Comparison of ENCODE assay signal across 8 mouse cellular contexts in the genomic region with DNA sequence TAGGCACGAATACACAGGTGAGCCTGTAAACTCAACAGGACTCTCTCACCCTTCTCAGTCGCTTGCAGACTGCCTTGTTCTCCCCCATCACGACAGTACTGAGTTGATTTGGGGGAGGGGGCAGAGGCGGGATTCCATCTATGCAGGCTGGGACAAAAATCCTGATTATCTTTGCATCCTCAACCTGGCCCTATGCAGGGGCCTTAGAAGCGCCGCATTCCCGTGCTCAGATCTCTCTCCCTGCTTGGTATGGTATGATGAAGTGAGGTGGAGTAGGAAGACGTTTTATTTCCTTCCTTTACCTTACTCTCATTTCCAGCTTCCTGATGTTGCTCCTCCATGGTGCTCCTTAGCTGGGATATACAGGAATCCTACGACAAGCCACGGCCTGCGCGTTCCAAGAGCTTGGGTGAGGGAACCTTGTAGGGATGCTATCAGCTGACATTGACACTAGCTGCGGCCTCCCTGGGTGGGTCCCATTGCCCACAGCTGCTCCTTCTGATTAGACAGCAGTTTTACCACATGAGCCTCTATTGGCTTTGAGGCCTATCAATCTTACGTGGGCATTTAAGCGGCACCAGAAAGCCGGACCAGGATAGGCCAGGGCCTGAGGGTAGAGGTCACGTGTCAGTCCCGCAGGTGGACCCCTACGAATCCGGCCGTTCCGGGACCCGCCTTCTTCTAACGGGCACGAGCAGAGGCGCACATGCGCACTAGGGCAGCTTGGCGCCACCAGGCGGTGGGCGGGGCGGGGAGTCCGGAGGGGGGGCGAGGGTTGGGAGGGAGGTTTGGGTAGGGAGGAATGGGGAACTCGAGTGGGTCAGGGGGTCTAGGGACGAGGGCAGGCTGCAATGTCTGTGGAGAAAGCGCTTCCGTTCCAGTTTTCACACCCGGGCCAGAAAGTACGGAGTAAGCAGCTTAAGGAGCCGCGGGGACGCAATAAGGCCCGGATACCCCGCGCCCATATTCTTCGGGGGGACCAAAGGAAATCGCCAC. TPM values are rescaled to one million over a fixed set of nuclear protein-coding genes. Genes with fewer than 3 reads are reported as not detected.
DNase-seq lines count a peak whose midpoint lies in the region; ATAC-seq and TF ChIP-seq lines count a peak whose summit lies in the region.

A gene (minus strand): TSS at position 508 of the 996 bp plus-strand sequence.

- 0 out of 2 replicates have a peak, but pooled peaks cover 6% of the 10 kb centered on the region for H3K4me1 ChIP-seq in embryonic facial prominence, embryonic 14.5 days (ENCODE audit: control insufficient read depth, insufficient read depth, low read length)
- peaks cover 6% of the 10 kb centered on the region for H3K4me1 ChIP-seq in heart, adult 2 months (ENCODE audit: control insufficient read depth, insufficient read depth, low read length)
- H3K4me1 ChIP-seq in limb, embryonic 14.5 days (ENCODE audit: control insufficient read depth, insufficient read depth, low read length): peaks cover 4% of the 10 kb centered on the region; the same call in 1 of the 2 replicates
- peaks cover 8% of the 10 kb centered on the region; the same call in 1 of the 2 replicates for H3K4me1 ChIP-seq in midbrain, postnatal 0 days (ENCODE audit: insufficient read depth, low read length)

- H3K36me3 ChIP-seq in embryonic facial prominence, embryonic 14.5 days (ENCODE audit: control insufficient read depth, insufficient read depth, low read length): no peaks in the 10 kb centered on the region
- H3K36me3 ChIP-seq in heart, adult 2 months (ENCODE audit: control insufficient read depth, insufficient read depth, low read length): no peaks in the 10 kb centered on the region
- H3K36me3 ChIP-seq in limb, embryonic 14.5 days (ENCODE audit: control insufficient read depth, insufficient read depth, low read length): no peaks in the 10 kb centered on the region
- H3K36me3 ChIP-seq in midbrain, postnatal 0 days (ENCODE audit: insufficient read depth, low read length): no peaks in the 10 kb centered on the region

- no peaks in the 10 kb centered on the region for H3K27me3 ChIP-seq in embryonic facial prominence, embryonic 14.5 days (replicated peaks; ENCODE audit: control insufficient read depth, insufficient read depth, low read length)
- H3K27me3 ChIP-seq in heart, adult 2 months (ENCODE audit: control insufficient read depth, insufficient read depth, low read length): no peaks in the 10 kb centered on the region
- H3K27me3 ChIP-seq in limb, embryonic 14.5 days (ENCODE audit: control insufficient read depth, insufficient read depth, low read length): no peaks in the 10 kb centered on the region
- no peaks in the 10 kb centered on the region for H3K27me3 ChIP-seq in midbrain, postnatal 0 days (ENCODE audit: insufficient read depth, low read length)

- peak; percentile 53 for TF ChIP-seq CTCF in heart, adult 2 months (IDR thresholded peaks at IDR 0.05)
- peak; percentile 57 for TF ChIP-seq CTCF in midbrain, postnatal 0 days (IDR thresholded peaks at IDR 0.05)

- WGBS in embryonic facial prominence, embryonic 14.5 days: 4% methylated on average over 45 of the region's 47 CpGs
- 1% methylated on average over 46 of the region's 47 CpGs for WGBS in heart, adult 2 months
- 3% methylated on average over 47 of the region's 47 CpGs for WGBS in limb, embryonic 14.5 days
- WGBS in midbrain, postnatal 0 days: 3% methylated on average over 46 of the region's 47 CpGs

- H3K9me3 ChIP-seq in embryonic facial prominence, embryonic 14.5 days (ENCODE audit: control insufficient read depth, low read length): peaks cover 11% of the 10 kb centered on the region
- no peaks in the 10 kb centered on the region; the same call in 1 of the 2 replicates for H3K9me3 ChIP-seq in limb, embryonic 14.5 days (ENCODE audit: control insufficient read depth, low read length)
- H3K9me3 ChIP-seq in midbrain, postnatal 0 days (ENCODE audit: low read length): no peaks in the 10 kb centered on the region

- 0 out of 2 replicates have a peak, but pooled peaks have one; percentile 14 for TF ChIP-seq EP300 in heart, adult 2 months (IDR thresholded peaks at IDR 0.05; ENCODE audit: insufficient read depth, low read depth, low read length)

- TF ChIP-seq POLR2A in heart, adult 2 months (IDR thresholded peaks at IDR 0.05; ENCODE audit: insufficient read depth, low read depth, low read length): peak; percentile 74
- TF ChIP-seq POLR2A in limb, embryonic 14.5 days (IDR thresholded peaks at IDR 0.05; ENCODE audit: borderline replicate concordance, extremely low read depth, insufficient read depth, insufficient read length): peak; percentile 30; the same call in 1 of the 2 replicates

- DNase-seq in 3134 (ENCODE audit: extremely low read depth, insufficient read length, low spot score): peak; percentile 90
- DNase-seq in adrenal gland, postnatal 4 days (ENCODE audit: low spot score in 2 of 2): peak; percentile 91 to 98
- DNase-seq in embryonic facial prominence, embryonic 14.5 days (ENCODE audit: low spot score): peak; percentile 99
- DNase-seq in heart, adult 2 months: peak; percentile 95 to 98
- peak; percentile 98 to 99 for DNase-seq in kidney, adult 8-10 months
- DNase-seq in limb, embryonic 14.5 days (ENCODE audit: low spot score): peak; percentile 97
- DNase-seq in midbrain, postnatal 0 days (ENCODE audit: low spot score): peak; percentile 100
- DNase-seq in spleen, postnatal 14 days (ENCODE audit: low spot score in 2 of 2): peak; percentile 94 to 95

- H3K9ac ChIP-seq in embryonic facial prominence, embryonic 14.5 days (ENCODE audit: low read depth, low read length): peak within 1 kb of the TSS; percentile 65
- H3K9ac ChIP-seq in heart, adult 2 months (ENCODE audit: low read depth, low read length): peak within 1 kb of the TSS; percentile 63
- peak within 1 kb of the TSS; percentile 56 for H3K9ac ChIP-seq in limb, embryonic 14.5 days (ENCODE audit: low read depth, low read length, severe bottlenecking)
- peak within 1 kb of the TSS; percentile 59 for H3K9ac ChIP-seq in midbrain, postnatal 0 days (replicated peaks; ENCODE audit: low read length, poor library complexity, severe bottlenecking)

- peak; percentile 99 for ATAC-seq in embryonic facial prominence, embryonic 14.5 days (ENCODE audit: low read depth)
- ATAC-seq in limb, embryonic 14.5 days (ENCODE audit: low FRiP score, low read depth): peak; percentile 98
- ATAC-seq in midbrain, postnatal 0 days (ENCODE audit: low FRiP score): peak; percentile 99

- no peaks in the 10 kb centered on the region for H3K79me2 ChIP-seq in heart, adult 2 months (replicated peaks; ENCODE audit: control insufficient read depth, insufficient read depth, low read length)

- peak within 1 kb of the TSS; percentile 48 for H3K4me3 ChIP-seq in embryonic facial prominence, embryonic 14.5 days (ENCODE audit: low read depth, low read length)
- H3K4me3 ChIP-seq in heart, adult 2 months: peak within 1 kb of the TSS; percentile 80
- peak within 1 kb of the TSS; percentile 47 for H3K4me3 ChIP-seq in limb, embryonic 14.5 days (replicated peaks; ENCODE audit: low read length)
- peak within 1 kb of the TSS; percentile 42 for H3K4me3 ChIP-seq in midbrain, postnatal 0 days (ENCODE audit: low read depth, low read length)

- no peak within 1 kb of the TSS for H3K27ac ChIP-seq in embryonic facial prominence, embryonic 14.5 days (replicated peaks; ENCODE audit: low read depth, low read length)
- peak within 1 kb of the TSS; percentile 74 for H3K27ac ChIP-seq in heart, adult 2 months
- no peak within 1 kb of the TSS for H3K27ac ChIP-seq in limb, embryonic 14.5 days (replicated peaks; ENCODE audit: low read depth, low read length)
- H3K27ac ChIP-seq in midbrain, postnatal 0 days (ENCODE audit: low read depth, low read length): peak within 1 kb of the TSS; percentile 73

- H3K4me2 ChIP-seq in embryonic facial prominence, embryonic 14.5 days (ENCODE audit: low read depth, low read length): peak within 1 kb of the TSS; percentile 80
- peak within 1 kb of the TSS; percentile 65 for H3K4me2 ChIP-seq in limb, embryonic 14.5 days (replicated peaks; ENCODE audit: low read depth, low read length, severe bottlenecking)
- H3K4me2 ChIP-seq in midbrain, postnatal 0 days (ENCODE audit: low read depth, low read length, poor library complexity, severe bottlenecking): peak within 1 kb of the TSS; percentile 83

- intact Hi-C loops in heart, adult 2 months (cut with DNase I): loop anchor here (2.0 kb wide), 1 partner anchor 20 kb away; a partner anchor contains a TSS

RNA-seq across cellular contexts. Expression of the gene that starts here (rescaled TPM):
- 10 to 100 TPM; 15.1 to 16.0 TPM for total RNA-seq in adrenal gland, postnatal 4 days (2021)
- polyA plus RNA-seq in embryonic facial prominence, embryonic 14.5 days (2014; fragmentation: Nextera tagmentation; extraction: Ambion mirVana): 10.7 and 13.2 TPM in 2 replicates
- 1 to 10 TPM; 3.9 to 5.2 TPM for total RNA-seq in heart, adult 2 months (2021)
- polyA plus RNA-seq in heart, adult 2 months (2012; rRNA removed): 11.4 and 13.0 TPM in 2 replicates
- 23.6 and 26.0 TPM in 2 replicates for polyA plus RNA-seq in limb, embryonic 14.5 days (2012; rRNA removed)
- polyA plus RNA-seq in limb, embryonic 14.5 days (2014; fragmentation: Nextera tagmentation; extraction: Ambion mirVana): 9.6 and 10.5 TPM in 2 replicates
- total RNA-seq in midbrain, postnatal 0 days (2014; rRNA removed): 86.2 and 100 TPM in 2 replicates
- polyA plus RNA-seq in midbrain, postnatal 0 days (2015; fragmentation: Nextera tagmentation; extraction: Ambion mirVana): 88.7 and 94.4 TPM in 2 replicates

Comparison
In these comparisons a context has a peak if more than half of its experiments do, and no peak if none do; other contexts are left out.
1. H3K27ac ChIP-seq: peak in heart, adult 2 months (single experiment) and midbrain, postnatal 0 days (single experiment); none in embryonic facial prominence, embryonic 14.5 days (single experiment) and limb, embryonic 14.5 days (single experiment).
2. Peak in every context shown above with its lines, with median percentiles within 50 percentile points of each other: DNase-seq, ATAC-seq, H3K4me2 ChIP-seq, H3K4me3 ChIP-seq and H3K9ac ChIP-seq.